Mouse (Mus musculus): ENCODE results near the gene Rad52. TPM values are rescaled to one million over a fixed set of nuclear protein-coding genes. Genes with fewer than 3 reads are reported as not detected.

Rad52 gene
- total RNA-seq, 2 experiments from 2014 or later = 37.8 to 51.5 TPM

Other genes starting within 250 kb of the Rad52 start
- 10 to 100 TPM; 46.0 to 54.0 TPM for gene Erc1, start 54.5 kb upstream of the Rad52 start, total RNA-seq (2021)
- gene Wnk1, start 136.0 kb downstream of the Rad52 start, total RNA-seq (2021) = 100 to 1,000 TPM; 152 to 184 TPM
- gene Ninj2, start 190.7 kb downstream of the Rad52 start, total RNA-seq (2021) = 1 to 10 TPM in 1 of 2 experiments, under 1 TPM in 1; 0.66 to 1.8 TPM

All from left cerebral cortex, postnatal 36 days (tissue).